Mouse (Mus musculus) lung, postnatal 25 days (tissue): ENCODE results near the gene Krt35.

Source experiments
- DNase-seq: peaks from one replicate; pipeline ENCODE4 v3.0.0; 2022; ENCODE audit warnings: low spot score

Krt35 gene

GRCm38 (mm10) chr11:100066236-100067010, 29.6 kb downstream of the Krt35 start:
- no peak for DNase-seq

GRCm38 (mm10) chr11:100058875-100059274, 37.2 kb downstream of the Krt35 start:
- DNase-seq: no peak

GRCm38 (mm10) chr11:100055686-100056655, 40.1 kb downstream of the Krt35 start:
- peak; percentile 8 for DNase-seq

- DNase-seq: no peak
Observed at GRCm38 (mm10) chr11:100050451-100050850, 45.6 kb downstream of the Krt35 start, which contains the start of gene Krt31. Gene Krt31 (minus strand): TSS chr11:100050551.

- DNase-seq: no peak
Observed at GRCm38 (mm10) chr11:100047193-100047592, 48.8 kb downstream of the Krt35 start.

GRCm38 (mm10) chr11:100046303-100046866, 49.7 kb downstream of the Krt35 start:
- peak; percentile 2 for DNase-seq
